Mouse (Mus musculus): ENCODE data around the gene Themis3. TPM values are rescaled to one million over a fixed set of nuclear protein-coding genes. Genes with fewer than 3 reads are reported as not detected.
"Not testable (repeated sequence)": the region's sequence is repeated elsewhere in the genome, so short reads cannot be mapped to it uniquely, and the experiment has no call there.

Gene Themis3
- polyA plus RNA-seq, 1 experiment: not detected

DNA sequence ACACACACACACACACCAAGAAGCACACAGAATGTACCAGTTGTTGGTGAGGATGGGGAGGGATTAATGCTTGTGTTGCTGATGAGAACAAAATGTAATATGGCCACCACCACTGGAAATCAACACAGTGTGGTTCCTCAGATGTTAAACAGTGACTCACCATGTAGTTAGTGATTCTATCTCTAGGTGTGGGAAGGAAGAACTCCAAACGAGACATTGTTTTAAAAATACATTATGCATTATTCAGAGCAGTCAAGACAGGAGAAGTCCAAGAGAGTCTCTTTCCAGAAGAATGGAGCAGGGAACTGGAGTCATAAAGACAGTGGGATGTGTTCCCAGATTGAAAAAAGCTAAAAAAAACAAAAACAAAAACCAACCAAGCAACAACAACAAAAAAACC, 30.9 kb downstream of the Themis3 start:
- no peaks in the 10 kb centered on the region for H3K4me1 ChIP-seq
- H3K4me3 ChIP-seq (replicated peaks): no peak overlapping the region
- H3K36me3 ChIP-seq (replicated peaks; ENCODE audit: low read length): no peaks in the 10 kb centered on the region
- peaks cover 51% of the 10 kb centered on the region for H3K9me3 ChIP-seq
- TF ChIP-seq GATA1 (IDR thresholded peaks at IDR 0.05; ENCODE audit: borderline replicate concordance, low read length) (no peak), FLI1 (IDR thresholded peaks at IDR 0.05; ENCODE audit: low read length) (no peak)
- no peaks in the 10 kb centered on the region for H3K27me3 ChIP-seq (replicated peaks)

DNA sequence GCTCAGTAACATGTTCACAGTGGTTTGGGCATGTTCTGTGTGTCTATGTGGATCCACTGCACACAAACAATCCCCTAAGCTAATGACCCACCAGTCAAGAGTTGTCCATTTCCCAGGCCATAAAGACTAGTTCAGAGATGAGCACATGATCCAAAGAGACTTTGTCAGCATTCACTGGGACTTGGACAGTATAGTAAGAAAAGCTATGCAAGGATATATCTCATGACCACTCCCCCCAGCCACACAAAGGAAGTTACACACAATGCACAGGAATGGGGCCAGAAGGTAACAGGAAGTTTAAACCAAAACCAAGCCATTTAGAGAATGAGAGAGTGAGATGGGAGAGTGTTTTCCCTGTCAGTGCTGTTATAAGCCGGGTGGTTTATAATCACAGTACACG, 33.0 kb downstream of the Themis3 start:
- H3K4me3 ChIP-seq (replicated peaks): no peak overlapping the region
- TF ChIP-seq GATA1 (IDR thresholded peaks at IDR 0.05; ENCODE audit: borderline replicate concordance, low read length) (no peak), FLI1 (IDR thresholded peaks at IDR 0.05; ENCODE audit: low read length) (no peak)
- peaks cover 51% of the 10 kb centered on the region for H3K9me3 ChIP-seq
- H3K36me3 ChIP-seq (replicated peaks; ENCODE audit: low read length): no peaks in the 10 kb centered on the region
- no peaks in the 10 kb centered on the region for H3K4me1 ChIP-seq
- no peaks in the 10 kb centered on the region for H3K27me3 ChIP-seq (replicated peaks)

DNA sequence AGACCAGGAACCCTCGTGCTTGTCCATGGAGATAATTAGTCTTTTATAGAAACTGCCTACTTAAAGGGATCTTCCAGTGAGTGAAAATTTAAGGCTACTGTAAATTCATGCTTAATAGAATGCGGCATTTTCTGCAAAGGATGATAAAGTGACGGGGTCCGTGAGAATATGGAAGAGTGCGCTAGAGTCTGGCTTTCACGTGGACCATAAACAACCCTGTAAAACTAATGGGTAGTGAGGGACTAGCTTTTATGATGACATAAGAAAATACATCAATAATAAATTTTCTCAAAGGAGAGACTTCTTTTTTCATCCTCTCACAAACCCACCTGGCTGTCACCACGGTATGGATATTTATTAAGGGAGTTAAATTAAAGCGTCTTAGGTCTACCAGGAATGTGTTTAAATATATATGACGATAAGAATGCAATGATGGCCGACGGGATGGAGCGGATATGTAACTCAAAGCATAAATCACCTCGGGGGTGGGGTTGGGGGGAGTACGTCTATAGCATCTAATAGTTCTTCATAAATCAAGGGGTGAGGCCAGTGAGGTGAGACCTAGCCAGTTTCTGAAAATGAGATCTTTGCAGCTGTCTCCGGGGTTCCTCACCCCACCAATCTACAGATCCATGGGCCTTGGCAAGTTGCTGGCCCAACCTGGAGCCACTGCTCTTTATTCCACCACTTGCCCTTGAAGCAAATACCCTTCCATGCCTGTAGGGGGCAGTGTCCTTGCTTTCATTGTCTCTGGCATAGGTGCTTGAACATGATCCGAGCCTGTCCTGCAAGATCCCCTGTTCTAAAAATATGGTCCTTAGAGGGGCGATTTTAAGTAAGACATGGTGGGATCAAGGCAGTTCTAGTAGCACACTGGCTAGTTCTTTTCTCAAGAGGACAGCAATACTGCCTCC, 35.8 kb downstream of the Themis3 start:
- no peaks in the 10 kb centered on the region for H3K36me3 ChIP-seq (replicated peaks; ENCODE audit: low read length)
- no peaks in the 10 kb centered on the region for H3K27me3 ChIP-seq (replicated peaks)
- TF ChIP-seq GATA1 (IDR thresholded peaks at IDR 0.05; ENCODE audit: borderline replicate concordance, low read length): no peak
- TF ChIP-seq FLI1 (IDR thresholded peaks at IDR 0.05; ENCODE audit: low read length): no peak
- H3K4me1 ChIP-seq: no peaks in the 10 kb centered on the region
- no peak overlapping the region for H3K4me3 ChIP-seq (replicated peaks)
- peaks cover 46% of the 10 kb centered on the region for H3K9me3 ChIP-seq

DNA sequence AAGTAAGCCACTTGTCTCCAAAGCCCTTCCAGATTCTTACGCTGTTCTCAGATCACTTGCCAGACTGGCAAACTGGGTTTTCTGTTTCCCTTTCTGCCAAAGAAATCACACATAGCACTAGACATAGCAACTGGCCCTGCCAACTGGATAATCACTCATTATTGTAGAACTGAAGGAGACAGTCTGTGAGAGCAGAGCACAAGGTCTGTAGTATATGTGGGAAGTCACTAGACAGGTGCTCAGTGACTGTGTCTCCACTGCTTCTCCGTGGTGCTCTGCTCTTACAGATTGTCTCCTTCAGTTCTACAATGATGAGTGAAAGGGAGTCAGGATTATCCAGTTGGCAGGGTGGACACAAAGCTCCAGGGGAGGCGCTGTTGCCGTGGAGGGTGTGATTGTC, 41.7 kb downstream of the Themis3 start:
- TF ChIP-seq FLI1 (IDR thresholded peaks at IDR 0.05; ENCODE audit: low read length) (no peak), GATA1 (IDR thresholded peaks at IDR 0.05; ENCODE audit: borderline replicate concordance, low read length) (no peak)
- no peaks in the 10 kb centered on the region for H3K4me1 ChIP-seq
- no peaks in the 10 kb centered on the region for H3K27me3 ChIP-seq (replicated peaks)
- no peaks in the 10 kb centered on the region for H3K36me3 ChIP-seq (replicated peaks; ENCODE audit: low read length)
- H3K9me3 ChIP-seq: peaks cover 53% of the 10 kb centered on the region
- no peak overlapping the region for H3K4me3 ChIP-seq (replicated peaks)

DNA sequence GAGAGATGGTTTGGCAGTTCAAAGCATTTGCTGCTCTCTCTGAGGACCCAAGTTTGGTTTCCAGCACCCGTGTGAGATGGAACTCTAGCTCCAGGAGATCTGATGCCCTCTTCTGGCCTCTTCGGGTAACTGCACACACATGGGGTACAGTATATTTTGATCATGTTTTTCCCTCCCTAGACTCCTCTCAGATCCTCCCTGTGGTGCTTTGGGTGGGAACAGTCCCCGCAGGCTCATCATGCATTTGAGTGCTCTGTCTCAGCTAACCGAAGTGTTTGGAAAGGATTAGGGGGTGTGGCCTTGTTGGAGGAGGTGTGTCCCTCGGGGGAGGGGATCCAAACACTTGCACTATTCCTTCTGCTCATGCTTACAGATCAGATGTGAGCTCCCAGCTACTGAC, 43.9 kb downstream of the Themis3 start:
- TF ChIP-seq FLI1 (IDR thresholded peaks at IDR 0.05; ENCODE audit: low read length) (no peak), GATA1 (IDR thresholded peaks at IDR 0.05; ENCODE audit: borderline replicate concordance, low read length) (no peak)
- no peaks in the 10 kb centered on the region for H3K27me3 ChIP-seq (replicated peaks)
- H3K4me3 ChIP-seq (replicated peaks): no peak overlapping the region
- no peaks in the 10 kb centered on the region for H3K4me1 ChIP-seq
- H3K36me3 ChIP-seq (replicated peaks; ENCODE audit: low read length): no peaks in the 10 kb centered on the region
- peaks cover 52% of the 10 kb centered on the region for H3K9me3 ChIP-seq

DNA sequence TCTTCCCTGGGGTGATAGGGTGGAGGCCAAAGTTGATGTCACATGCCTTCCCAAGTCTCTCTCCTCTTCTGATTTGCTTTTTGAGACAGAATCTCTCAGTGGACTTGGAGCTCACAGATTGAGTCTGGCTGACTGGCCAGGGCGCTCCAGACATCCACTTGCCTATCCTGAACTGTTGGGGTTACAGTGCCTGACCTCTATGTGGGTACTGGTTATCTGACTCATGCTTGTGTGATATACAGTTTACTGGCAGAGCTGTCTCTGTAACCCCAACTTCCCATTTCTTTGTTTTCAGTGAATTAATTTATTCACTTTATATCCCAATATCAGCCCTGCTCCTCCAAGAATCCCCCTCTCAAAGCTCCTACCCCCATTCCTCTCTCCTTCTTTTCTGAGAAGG, 62.1 kb downstream of the Themis3 start:
- H3K4me1 ChIP-seq: no peaks in the 10 kb centered on the region
- H3K9me3 ChIP-seq: peaks cover 38% of the 10 kb centered on the region
- no peaks in the 10 kb centered on the region for H3K27me3 ChIP-seq (replicated peaks)
- H3K4me3 ChIP-seq (replicated peaks): no peak overlapping the region
- H3K36me3 ChIP-seq (replicated peaks; ENCODE audit: low read length): no peaks in the 10 kb centered on the region
- no peak for TF ChIP-seq FLI1 (IDR thresholded peaks at IDR 0.05; ENCODE audit: low read length)
- TF ChIP-seq GATA1 (IDR thresholded peaks at IDR 0.05; ENCODE audit: borderline replicate concordance, low read length): no peak

DNA sequence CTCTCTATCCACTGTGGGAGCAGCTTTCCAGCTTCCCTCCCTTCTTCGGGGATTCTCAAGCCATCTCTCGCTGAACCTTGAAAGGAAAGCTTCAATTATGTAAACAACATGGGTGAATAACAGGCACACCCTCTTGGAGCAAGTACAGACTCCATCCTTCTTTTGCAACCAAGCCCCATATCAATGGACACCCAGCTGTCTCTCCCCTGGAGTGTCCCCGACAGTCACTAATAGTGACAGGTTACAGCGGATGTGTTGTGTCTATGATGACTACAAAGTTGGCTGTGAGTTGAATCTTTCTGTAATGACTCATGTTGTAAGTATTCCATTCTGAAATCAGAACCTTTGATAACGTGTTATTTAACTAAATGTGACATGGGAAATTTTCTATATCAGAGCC, 71.0 kb downstream of the Themis3 start:
- TF ChIP-seq GATA1 (IDR thresholded peaks at IDR 0.05; ENCODE audit: borderline replicate concordance, low read length) (no peak), FLI1 (IDR thresholded peaks at IDR 0.05; ENCODE audit: low read length) (no peak)
- no peaks in the 10 kb centered on the region for H3K36me3 ChIP-seq (replicated peaks; ENCODE audit: low read length)
- H3K9me3 ChIP-seq: 0 out of 2 replicates have a peak, but pooled peaks cover 4% of the 10 kb centered on the region
- no peaks in the 10 kb centered on the region for H3K27me3 ChIP-seq (replicated peaks)
- no peak overlapping the region for H3K4me3 ChIP-seq (replicated peaks)
- H3K4me1 ChIP-seq: peaks cover 8% of the 10 kb centered on the region

DNA sequence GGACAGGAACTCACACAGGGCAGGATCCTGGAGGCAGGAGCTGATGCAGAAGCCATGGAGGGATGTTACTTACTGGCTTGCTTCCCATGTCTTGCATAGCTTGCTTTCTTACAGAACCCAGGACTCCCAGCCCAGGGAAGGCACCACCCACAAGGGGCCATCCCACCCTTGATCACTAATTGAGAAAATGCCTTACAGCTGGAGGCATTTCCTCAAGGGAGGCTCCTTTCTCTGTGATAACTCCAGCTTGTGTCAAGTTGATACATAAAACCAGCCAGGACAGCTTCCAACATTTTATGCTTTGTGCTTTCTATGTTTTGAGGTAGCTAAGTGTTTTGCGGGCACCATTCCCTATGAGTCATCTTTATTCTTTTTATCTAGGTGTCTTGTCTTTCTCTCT, 71.8 kb downstream of the Themis3 start:
- H3K27me3 ChIP-seq (replicated peaks); H3K4me3 ChIP-seq (replicated peaks); H3K9me3 ChIP-seq; H3K36me3 ChIP-seq (replicated peaks; ENCODE audit: low read length): not testable (repeated sequence)
- H3K4me1 ChIP-seq: peaks cover 15% of the 10 kb centered on the region

DNA sequence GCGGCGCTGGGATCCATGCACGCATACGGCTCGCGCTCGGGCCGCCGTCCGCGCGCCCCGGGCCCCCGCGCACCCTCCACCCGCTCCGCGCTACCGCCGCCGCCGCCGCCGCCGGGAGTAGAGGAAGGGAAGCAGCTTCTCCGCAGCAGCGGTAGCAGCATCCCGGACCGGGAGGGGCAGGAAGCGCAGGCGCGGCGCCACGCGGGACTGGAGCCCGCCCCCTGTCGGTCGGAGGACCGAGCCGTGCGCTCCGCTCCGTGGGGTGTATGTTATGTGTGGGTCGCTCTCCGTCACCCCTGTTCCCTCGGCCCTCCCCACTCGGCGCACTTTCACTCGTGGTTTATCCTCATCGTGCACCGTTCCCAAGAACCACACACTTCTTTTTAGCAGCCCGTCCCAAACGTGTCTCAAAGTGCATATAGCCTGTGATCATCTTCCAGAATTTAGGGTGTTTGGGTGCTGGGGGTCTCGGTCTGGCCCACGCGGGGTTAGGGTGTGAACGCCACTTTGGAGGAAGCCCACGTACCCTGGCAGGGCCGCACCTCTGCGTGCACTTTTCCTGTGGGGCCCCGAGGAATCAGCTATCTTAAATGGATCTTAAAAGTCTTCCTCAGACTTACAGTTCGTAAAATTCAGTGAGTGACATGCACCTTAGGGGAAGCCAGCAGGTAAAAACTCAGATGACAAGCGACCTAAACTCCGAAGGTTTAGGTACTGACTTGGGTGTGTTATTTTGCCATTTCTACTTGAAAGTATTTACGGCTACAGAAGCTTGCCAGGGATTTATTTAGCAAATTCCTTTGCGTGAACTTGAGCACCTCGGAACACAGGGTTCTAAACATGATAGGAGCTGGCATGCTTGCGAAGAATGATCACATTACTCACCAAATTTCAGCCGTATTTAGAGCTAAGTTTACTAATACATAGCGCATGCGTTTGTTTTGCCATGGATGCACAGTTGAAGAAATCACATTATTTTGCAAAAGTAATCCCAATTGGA, 74.6 kb downstream of the Themis3 start, which contains the start of gene Rab12:
Gene Rab12, minus strand, starts transcription at position 176 of the 1,000 bp plus-strand sequence.
- Histone ChIP-seq H3K9me3 (0 out of 2 replicates have a peak, but pooled peaks cover 4% of the 10 kb centered on the region), H3K27me3 (replicated peaks) (no peaks in the 10 kb centered on the region), H3K4me3 (replicated peaks) (peak within 1 kb of the TSS; percentile 99), H3K4me1 (peaks cover 40% of the 10 kb centered on the region), H3K36me3 (replicated peaks; ENCODE audit: low read length) (peaks cover 12% of the 10 kb centered on the region)
- TF ChIP-seq GATA1 (IDR thresholded peaks at IDR 0.05; ENCODE audit: borderline replicate concordance, low read length) (no peak), FLI1 (IDR thresholded peaks at IDR 0.05; ENCODE audit: low read length) (no peak)

All from megakaryocyte, embryonic 14.5 days (primary cell).